Mouse (Mus musculus) hindbrain, embryonic 11.5 days (tissue): ENCODE data around the gene Vars. TPM values are rescaled to one million over a fixed set of nuclear protein-coding genes. Genes with fewer than 3 reads are reported as not detected.
A peak's percentile ranks its signal among the peaks of the same experiment; 100 is the strongest.

Experiments
- ATAC-seq: fragments of 200-750 bp; cut with Nextera tagmentation; 2 replicates; pipeline ENCODE4 v1.8.0; 2017; ENCODE audit warnings: mild to moderate bottlenecking, moderate TSS enrichment, moderate library complexity; ENCODE audit not compliant: low FRiP score
- DNase-seq: peaks from one replicate; pipeline ENCODE4 v3.0.0-alpha.2; 2015; ENCODE audit warnings: low spot score
- H3K27ac ChIP-seq: fragments of 300-500 bp; sonication (generic); 2 replicates; pipeline ENCODE4 v1.5.1; 2014; ENCODE audit warnings: mild to moderate bottlenecking, low read depth, low read length
- H3K27me3 ChIP-seq: fragments of 300-500 bp; sonication (generic); 2 replicates; pipeline ENCODE4 v1.6.1; 2014; ENCODE audit warnings: mild to moderate bottlenecking, low read length, moderate library complexity, mixed read lengths; ENCODE audit not compliant: control insufficient read depth, insufficient read depth
- H3K36me3 ChIP-seq: fragments of 300-500 bp; sonication (generic); 2 replicates; pipeline ENCODE4 v1.6.1; 2014; ENCODE audit warnings: mild to moderate bottlenecking, low read length, moderate library complexity, mixed read lengths; ENCODE audit not compliant: control insufficient read depth, insufficient read depth
- H3K4me1 ChIP-seq: fragments of 300-500 bp; sonication (generic); replicated peaks from 2 replicates; pipeline ENCODE4 v1.6.1; 2014; ENCODE audit warnings: low read length, mixed read lengths; ENCODE audit not compliant: control insufficient read depth, insufficient read depth
- H3K4me2 ChIP-seq: fragments of 300-500 bp; sonication (generic); replicated peaks from 2 replicates; pipeline ENCODE4 v1.6.1; 2014; ENCODE audit warnings: mild to moderate bottlenecking, low read depth, low read length
- H3K4me3 ChIP-seq: fragments of 300-500 bp; sonication (generic); 2 replicates; pipeline ENCODE4 v1.5.1; 2014; ENCODE audit warnings: low read depth, low read length
- H3K9ac ChIP-seq: fragments of 300-500 bp; sonication (generic); 2 replicates; pipeline ENCODE4 v1.6.1; 2014; ENCODE audit warnings: low read depth, low read length
- H3K9me3 ChIP-seq: fragments of 300-500 bp; sonication (generic); 2 replicates; pipeline ENCODE4 v1.6.1; 2016; ENCODE audit warnings: low read length; ENCODE audit not compliant: control insufficient read depth
- WGBS: fragments of 180-500 bp; shearing (Covaris S2); extraction: QIAGEN DNeasy Blood & Tissue Kit; methylation state at CpG from one replicate; pipeline ENCODE4 v1.1.7; 2014; 5-methylcytosine and 5-hydroxymethylcytosine counted together
- polyA plus RNA-seq: library from polyadenylated mRNA; unstranded; fragments of >200 nt; fragmentation: Nextera tagmentation; extraction: Ambion mirVana; gene quantifications from 2 replicates; pipeline ENCODE4 v1.2.1, GENCODE M21; 2014

The Vars gene
- polyA plus RNA-seq, 1 experiment from 2014 or later = 71.7 TPM

DNA sequence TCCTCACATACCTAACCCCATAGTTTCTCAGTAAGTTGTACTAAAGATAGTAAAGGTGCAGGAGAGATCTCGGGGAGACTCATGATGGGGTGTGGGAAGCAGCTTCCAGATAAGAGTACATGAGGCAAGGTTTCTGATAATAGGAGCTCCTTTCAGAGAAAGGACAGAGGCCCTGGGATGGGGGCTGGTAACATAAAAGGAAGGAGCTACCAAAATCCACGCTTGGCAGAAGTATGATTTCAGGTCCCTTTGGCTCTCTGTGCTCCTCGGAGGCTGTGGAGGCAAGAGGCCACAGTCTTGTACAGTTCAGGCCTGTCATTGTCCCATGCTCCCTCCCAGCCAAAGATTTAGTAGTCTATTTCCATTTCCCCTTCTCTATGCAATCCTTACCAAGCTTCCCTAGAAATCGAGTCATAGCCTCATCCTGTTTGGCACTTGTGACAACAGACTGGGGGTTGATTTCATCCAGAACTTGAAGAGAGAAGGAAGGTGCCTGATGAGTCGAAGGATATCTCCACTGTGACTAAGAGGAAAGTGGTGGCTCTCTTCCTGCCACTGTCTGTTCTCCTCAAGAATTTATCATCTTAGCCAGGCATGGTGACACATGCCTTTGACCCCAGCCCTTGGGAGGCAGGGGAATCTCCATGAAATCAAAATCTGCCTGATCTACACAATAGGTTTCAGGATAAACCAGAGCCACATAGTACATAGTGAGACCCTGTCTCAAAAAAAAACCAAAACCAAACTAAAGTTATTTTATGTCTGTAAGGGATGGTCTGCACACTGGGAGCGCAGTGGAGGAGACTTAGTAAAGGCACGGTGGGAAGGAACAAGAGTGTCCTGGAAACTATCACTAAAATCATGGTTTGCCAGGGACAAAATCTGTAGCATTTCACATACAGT is 44.4 kb downstream of the Vars start:
- ATAC-seq (no peak), DNase-seq (no peak)
- 86% methylated on average over 7 of the region's 7 CpGs for WGBS
- Histone ChIP-seq H3K9ac (no peak overlapping the region; the same call in 1 of the 2 replicates), H3K4me1 (no peaks in the 10 kb centered on the region; the same call in 1 of the 2 replicates), H3K4me2 (peak overlapping the region; percentile 92; the same call in 1 of the 2 replicates), H3K9me3 (no peaks in the 10 kb centered on the region), H3K27ac (no peak overlapping the region), H3K4me3 (no peak overlapping the region), H3K36me3 (no peaks in the 10 kb centered on the region), H3K27me3 (no peaks in the 10 kb centered on the region)

- Histone ChIP-seq H3K27me3 (no peaks in the 10 kb centered on the region), H3K27ac (peak overlapping the region; percentile 70), H3K4me1 (no peaks in the 10 kb centered on the region; the same call in 1 of the 2 replicates), H3K4me2 (peak overlapping the region; percentile 92), H3K9ac (peak overlapping the region; percentile 76), H3K4me3 (peak overlapping the region; percentile 49), H3K9me3 (no peaks in the 10 kb centered on the region), H3K36me3 (no peaks in the 10 kb centered on the region)
- DNase-seq (no peak), ATAC-seq (peak; percentile 73)
- WGBS = 5% methylated on average over 39 of the region's 48 CpGs
These were observed 45.3 kb downstream of the Vars start for GRCm38 (mm10) chr17:35045807-35046680.

GRCm38 (mm10) chr17:35046681-35047455 is 46.1 kb downstream of the Vars start, which contains the start of gene Msh5:
Msh5 (minus strand) TSS chr17:35046745.
- Histone ChIP-seq H3K4me2 (peak within 1 kb of the TSS; percentile 92), H3K36me3 (no peaks in the 10 kb centered on the region), H3K4me3 (peak within 1 kb of the TSS; percentile 49), H3K9ac (peak within 1 kb of the TSS; percentile 76), H3K27ac (peak within 1 kb of the TSS; percentile 70), H3K4me1 (peaks cover 4% of the 10 kb centered on the region; the same call in 1 of the 2 replicates), H3K9me3 (no peaks in the 10 kb centered on the region), H3K27me3 (no peaks in the 10 kb centered on the region)
- peak; percentile 98 for ATAC-seq
- peak; percentile 100 for DNase-seq
- 3% methylated on average over 31 of the region's 33 CpGs for WGBS

DNA sequence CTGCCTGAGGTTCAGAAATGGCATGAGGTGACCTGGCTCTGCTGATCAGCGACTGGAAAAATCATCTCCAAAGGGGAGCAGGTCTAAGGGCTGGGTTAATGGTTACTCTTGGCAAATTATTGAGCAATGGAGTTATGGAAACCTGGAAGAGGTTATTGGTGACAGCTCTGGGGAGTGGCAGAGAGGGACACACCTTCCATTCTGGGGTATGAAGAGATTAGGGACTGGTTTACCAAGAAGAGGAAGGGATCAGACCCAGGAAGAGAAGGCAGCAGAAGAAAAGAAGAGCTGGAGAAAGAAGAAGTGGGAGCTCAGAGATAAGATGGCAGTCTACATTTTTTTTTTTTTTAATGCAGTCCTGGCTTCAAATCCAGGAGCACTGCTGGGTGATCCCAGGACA is 46.9 kb downstream of the Vars start:
- Histone ChIP-seq H3K4me3 (no peak overlapping the region), H3K9me3 (no peaks in the 10 kb centered on the region), H3K9ac (no peak overlapping the region), H3K4me1 (peaks cover 4% of the 10 kb centered on the region; the same call in 1 of the 2 replicates), H3K36me3 (no peaks in the 10 kb centered on the region), H3K27ac (no peak overlapping the region), H3K4me2 (no peak overlapping the region), H3K27me3 (no peaks in the 10 kb centered on the region)
- no peak for ATAC-seq
- DNase-seq = no peak
- WGBS = 58% methylated on average over 1 of the region's 1 CpGs

DNA sequence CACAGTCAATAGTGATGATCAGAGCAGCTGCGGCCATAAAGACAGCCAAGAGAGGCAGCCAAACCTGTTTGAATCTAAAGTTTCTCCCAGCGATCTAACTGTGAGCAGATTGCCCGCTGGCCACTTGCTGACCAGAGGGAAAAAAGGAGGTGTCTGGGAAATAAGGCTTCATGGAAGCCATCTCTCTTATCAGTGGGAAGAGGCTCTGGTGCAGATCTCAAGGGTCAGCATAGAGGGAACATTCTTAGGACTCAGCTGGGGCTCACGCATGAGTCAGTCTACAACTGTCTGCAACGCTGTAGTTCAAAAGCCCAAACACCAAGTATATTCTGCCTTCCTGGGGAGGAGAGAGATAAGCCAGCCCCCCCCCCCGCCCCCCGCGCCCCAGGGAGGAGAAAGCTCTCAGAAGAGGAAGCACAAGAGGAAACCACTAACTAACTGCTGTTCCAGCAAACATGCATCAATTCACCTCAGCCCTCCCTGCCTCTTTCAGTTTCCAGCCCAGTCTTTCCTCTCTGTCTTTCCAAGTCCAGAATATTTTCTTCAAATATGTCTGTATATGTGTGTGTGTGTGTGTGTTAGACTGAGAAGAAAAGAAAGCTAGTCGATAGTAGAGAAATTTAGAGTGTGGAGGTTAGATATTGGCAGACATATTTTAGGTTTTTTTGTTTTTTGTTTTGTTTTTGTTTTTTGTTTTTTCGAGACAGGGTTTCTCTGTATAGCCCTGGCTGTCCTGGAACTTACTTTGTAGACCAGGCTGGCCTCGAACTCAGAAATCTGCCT is 47.6 kb downstream of the Vars start:
- 44% methylated on average over 11 of the region's 11 CpGs for WGBS
- Histone ChIP-seq H3K9ac (no peak overlapping the region), H3K4me1 (peaks cover 4% of the 10 kb centered on the region; the same call in 1 of the 2 replicates), H3K9me3 (no peaks in the 10 kb centered on the region), H3K27ac (no peak overlapping the region), H3K4me2 (no peak overlapping the region), H3K4me3 (no peak overlapping the region), H3K36me3 (no peaks in the 10 kb centered on the region), H3K27me3 (no peaks in the 10 kb centered on the region)
- DNase-seq = no peak
- ATAC-seq = no peak

DNA sequence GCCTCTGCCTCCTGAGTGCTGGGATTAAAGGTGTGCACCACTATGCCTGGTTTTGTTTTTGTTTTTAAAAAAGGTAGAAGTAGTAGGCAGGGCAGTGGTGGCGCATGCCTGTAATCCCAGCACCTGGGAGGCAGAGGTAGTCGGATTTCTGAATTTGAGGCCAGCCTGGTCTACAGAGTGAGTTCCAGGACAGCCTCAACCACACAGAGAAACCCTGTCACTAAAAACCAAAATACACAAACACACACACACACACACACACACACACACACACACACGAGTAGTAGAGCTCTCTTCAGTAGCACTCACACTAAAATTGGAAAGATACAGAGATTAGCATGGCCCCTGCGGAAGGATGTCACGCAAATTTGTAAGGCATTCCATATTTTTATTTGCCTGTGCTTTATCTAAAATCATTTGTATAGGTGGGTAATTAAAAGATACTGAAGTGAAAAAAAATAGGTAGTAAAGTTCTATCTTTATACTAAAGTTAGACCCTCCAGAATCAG is 48.2 kb downstream of the Vars start:
- DNase-seq (no peak), ATAC-seq (no peak)
- Histone ChIP-seq H3K4me1 (peaks cover 4% of the 10 kb centered on the region; the same call in 1 of the 2 replicates), H3K4me2 (no peak overlapping the region; the same call in 1 of the 2 replicates), H3K36me3 (0 out of 2 replicates have a peak, but pooled peaks cover under 1% of the 10 kb centered on the region), H3K4me3 (no peak overlapping the region; the same call in 1 of the 2 replicates), H3K9me3 (no peaks in the 10 kb centered on the region), H3K9ac (no peak overlapping the region), H3K27me3 (no peaks in the 10 kb centered on the region), H3K27ac (peak overlapping the region; percentile 95)
- WGBS = 71% methylated on average over 5 of the region's 5 CpGs

DNA sequence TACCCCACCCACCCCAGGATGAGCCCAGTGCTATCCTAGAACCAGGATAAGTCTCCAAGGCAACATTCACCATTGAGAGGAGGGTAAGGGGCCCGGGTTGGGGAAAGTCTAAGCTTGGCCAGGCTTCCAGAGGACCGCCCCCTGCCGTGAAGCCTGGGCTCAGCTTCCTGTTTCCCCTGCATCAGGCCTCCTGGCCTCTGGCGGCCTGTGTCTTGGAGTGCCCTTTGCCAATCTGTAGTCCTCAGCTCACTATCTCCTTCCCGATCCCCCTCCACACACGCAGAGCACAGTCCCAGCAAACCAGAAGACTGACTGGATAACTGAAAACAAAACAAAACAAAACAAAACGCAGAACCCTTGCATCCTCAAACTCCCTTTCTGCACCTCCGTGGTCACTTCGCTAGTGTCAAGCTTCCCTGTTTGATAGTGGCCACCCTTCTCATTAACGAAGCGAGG is 48.8 kb downstream of the Vars start, which contains the start of gene Clic1:
TSS of gene Clic1 (plus strand) at position 406 of the 456 bp plus-strand sequence.
- Histone ChIP-seq H3K27ac (peak within 1 kb of the TSS; percentile 95), H3K9me3 (no peaks in the 10 kb centered on the region), H3K36me3 (0 out of 2 replicates have a peak, but pooled peaks cover 4% of the 10 kb centered on the region), H3K27me3 (no peaks in the 10 kb centered on the region), H3K9ac (peak within 1 kb of the TSS; percentile 59), H3K4me2 (peak within 1 kb of the TSS; percentile 53), H3K4me1 (peaks cover 4% of the 10 kb centered on the region; the same call in 1 of the 2 replicates), H3K4me3 (peak within 1 kb of the TSS; percentile 51)
- WGBS = 2% methylated on average over 11 of the region's 11 CpGs
- no peak for ATAC-seq
- DNase-seq = peak; percentile 87
